ENCODE assay signal across 8 mouse cellular contexts in genomic region chr11:97489589-97490324, GRCm38 (mm10). TPM values are rescaled to one million over a fixed set of nuclear protein-coding genes. Genes with fewer than 3 reads are reported as not detected.
DNase-seq lines count a peak whose midpoint lies in the region; ATAC-seq lines count a peak whose summit lies in the region.
"Had no signal": no experiment of that assay in that cellular context is flagged by ENCODE, and none has a peak within 500 bp of the region (broad histone marks: within the 10 kb centered on the region; RNA-seq: fewer than 3 reads in every experiment).

No protein-coding gene starts in this region.

- no peak overlapping the region for H3K27ac ChIP-seq in embryonic facial prominence, embryonic 11.5 days (replicated peaks; ENCODE audit: low read depth, low read length)
- H3K27ac ChIP-seq: liver, embryonic 15.5 days had no signal

- no peak overlapping the region for H3K4me2 ChIP-seq in embryonic facial prominence, embryonic 11.5 days (ENCODE audit: low read depth, low read length)
- H3K4me2 ChIP-seq: liver, embryonic 15.5 days had no signal

- peak; percentile 70 for ATAC-seq in embryonic facial prominence, embryonic 11.5 days (replicated peaks; ENCODE audit: insufficient number of reproducible peaks, low FRiP score, low TSS enrichment, low read depth)

- peaks cover 3% of the 10 kb centered on the region for H3K36me3 ChIP-seq in embryonic facial prominence, embryonic 11.5 days (replicated peaks; ENCODE audit: control insufficient read depth, insufficient read depth, low read depth, low read length)

- peak; percentile 94 for DNase-seq in ES-CJ7 (ENCODE audit: low read depth, low spot score)
- peak; percentile 88 for DNase-seq in adrenal gland, postnatal 10 days
- DNase-seq in embryonic facial prominence, embryonic 11.5 days (ENCODE audit: low spot score), result peak; percentile 88
- peak; percentile 70 to 85 for DNase-seq in heart, postnatal 10 days
- DNase-seq in layer of hippocampus, postnatal 25 days (ENCODE audit: extremely low spot score in 1 of 2, low spot score in 1 of 2), result peak; percentile 70 to 82
- DNase-seq in lung, postnatal 36 days, result peak; percentile 80
- peak; percentile 72 for DNase-seq in right cerebral cortex, postnatal 14 days

- no peaks in the 10 kb centered on the region for H3K27me3 ChIP-seq in embryonic facial prominence, embryonic 11.5 days (ENCODE audit: control insufficient read depth, insufficient read depth, low read length)
- H3K27me3 ChIP-seq: liver, embryonic 15.5 days had no signal

- H3K9me3 ChIP-seq in embryonic facial prominence, embryonic 11.5 days (replicated peaks; ENCODE audit: control insufficient read depth, low read length), result no peaks in the 10 kb centered on the region
- H3K9me3 ChIP-seq: liver, embryonic 15.5 days had no signal

- H3K4me1 ChIP-seq in embryonic facial prominence, embryonic 11.5 days (ENCODE audit: control insufficient read depth, insufficient read depth, low read length), result no peaks in the 10 kb centered on the region
- H3K4me1 ChIP-seq: liver, embryonic 15.5 days had no signal

- no peak overlapping the region for H3K4me3 ChIP-seq in embryonic facial prominence, embryonic 11.5 days (ENCODE audit: low read depth, low read length)
- H3K4me3 ChIP-seq: liver, embryonic 15.5 days had no signal

- intact Hi-C loops in heart, postnatal 10 days (cut with DNase I), result no loop called here

- H3K9ac ChIP-seq in embryonic facial prominence, embryonic 11.5 days (replicated peaks; ENCODE audit: low read length), result no peak overlapping the region
- H3K9ac ChIP-seq: liver, embryonic 15.5 days had no signal

- WGBS in embryonic facial prominence, embryonic 11.5 days, result 27% methylated on average over 16 of the region's 16 CpGs

RNA-seq across cellular contexts. Expression of gene 4933428G20Rik, which starts 10.4 kb away (rescaled TPM):
- total RNA-seq in adrenal gland, postnatal 10 days (2021), result under 1 TPM in 1 of 2 experiments, not detected in 1; 0.18 TPM
- not detected in 2 replicates for polyA plus RNA-seq in embryonic facial prominence, embryonic 11.5 days (2014; fragmentation: Nextera tagmentation; extraction: Ambion mirVana)
- not detected for total RNA-seq in heart, postnatal 10 days (2021)
- total RNA-seq in layer of hippocampus, postnatal 25 days (2021), result under 1 TPM in 1 of 2 experiments, not detected in 1; 0.20 TPM
